Mouse (Mus musculus): ENCODE measurements around the gene Pdzk1. TPM values are rescaled to one million over a fixed set of nuclear protein-coding genes. Genes with fewer than 3 reads are reported as not detected.

Gene Pdzk1
- polyA plus RNA-seq, 1 experiment from 2014 or later: not detected

- Histone ChIP-seq H3K9me3 (no peaks in the 10 kb centered on the region), H3K36me3 (no peaks in the 10 kb centered on the region), H3K4me1 (0 out of 2 replicates have a peak, but pooled peaks cover 6% of the 10 kb centered on the region), H3K4me3 (no peak overlapping the region), H3K27me3 (no peaks in the 10 kb centered on the region), H3K4me2 (replicated peaks) (no peak overlapping the region), H3K9ac (no peak overlapping the region), H3K27ac (no peak overlapping the region)
- no peak for ATAC-seq (ENCODE audit: low FRiP score, low read depth)
- 93% methylated on average over 6 of the region's 6 CpGs for WGBS
Measured at GRCm38 (mm10) chr3:96845191-96845590, 16.1 kb downstream of the Pdzk1 start.

GRCm38 (mm10) chr3:96845806-96846205 lies 16.7 kb downstream of the Pdzk1 start:
- no peak for ATAC-seq (ENCODE audit: low FRiP score, low read depth)
- no peak overlapping the region for H3K4me2 ChIP-seq (replicated peaks)
- H3K9me3 ChIP-seq: no peaks in the 10 kb centered on the region
- H3K4me3 ChIP-seq: no peak overlapping the region
- no peaks in the 10 kb centered on the region for H3K36me3 ChIP-seq
- 0 out of 2 replicates have a peak, but pooled peaks cover 6% of the 10 kb centered on the region for H3K4me1 ChIP-seq
- no peaks in the 10 kb centered on the region for H3K27me3 ChIP-seq
- 88% methylated on average over 9 of the region's 9 CpGs for WGBS
- H3K27ac ChIP-seq: no peak overlapping the region
- H3K9ac ChIP-seq: no peak overlapping the region

- no peak overlapping the region for H3K4me2 ChIP-seq (replicated peaks)
- H3K9me3 ChIP-seq: no peaks in the 10 kb centered on the region
- H3K4me3 ChIP-seq: no peak overlapping the region
- H3K27me3 ChIP-seq: no peaks in the 10 kb centered on the region
- H3K36me3 ChIP-seq: no peaks in the 10 kb centered on the region
- WGBS: 89% methylated on average over 12 of the region's 12 CpGs
- H3K27ac ChIP-seq: no peak overlapping the region
- no peak for ATAC-seq (ENCODE audit: low FRiP score, low read depth)
- H3K9ac ChIP-seq: no peak overlapping the region
- 0 out of 2 replicates have a peak, but pooled peaks cover 6% of the 10 kb centered on the region for H3K4me1 ChIP-seq
Measured at GRCm38 (mm10) chr3:96846985-96847384, 17.9 kb downstream of the Pdzk1 start.

GRCm38 (mm10) chr3:96847661-96848060 lies 18.6 kb downstream of the Pdzk1 start:
- 17% methylated on average over 6 of the region's 6 CpGs for WGBS

GRCm38 (mm10) chr3:96848470-96848869 lies 19.4 kb downstream of the Pdzk1 start:
- WGBS: 80% methylated on average over 7 of the region's 8 CpGs

More at GRCm38 (mm10) chr3:96847661-96848060, 18.6 kb downstream of the Pdzk1 start:
- Histone ChIP-seq H3K36me3 (no peaks in the 10 kb centered on the region), H3K4me1 (0 out of 2 replicates have a peak, but pooled peaks cover 6% of the 10 kb centered on the region), H3K27ac (no peak overlapping the region), H3K9me3 (no peaks in the 10 kb centered on the region), H3K27me3 (no peaks in the 10 kb centered on the region), H3K9ac (no peak overlapping the region), H3K4me2 (replicated peaks) (no peak overlapping the region), H3K4me3 (no peak overlapping the region)
- no peak for ATAC-seq (ENCODE audit: low FRiP score, low read depth)

GRCm38 (mm10) chr3:96849168-96849727 lies 20.2 kb downstream of the Pdzk1 start:
- Histone ChIP-seq H3K4me1 (0 out of 2 replicates have a peak, but pooled peaks cover 6% of the 10 kb centered on the region), H3K9ac (no peak overlapping the region), H3K4me3 (no peak overlapping the region), H3K36me3 (no peaks in the 10 kb centered on the region), H3K27me3 (no peaks in the 10 kb centered on the region), H3K27ac (no peak overlapping the region), H3K9me3 (no peaks in the 10 kb centered on the region), H3K4me2 (replicated peaks) (no peak overlapping the region)
- WGBS: 82% methylated on average over 2 of the region's 2 CpGs
- no peak for ATAC-seq (ENCODE audit: low FRiP score, low read depth)

More at GRCm38 (mm10) chr3:96848470-96848869, 19.4 kb downstream of the Pdzk1 start:
- no peak overlapping the region for H3K27ac ChIP-seq
- no peaks in the 10 kb centered on the region for H3K9me3 ChIP-seq
- ATAC-seq (ENCODE audit: low FRiP score, low read depth): no peak
- H3K4me3 ChIP-seq: no peak overlapping the region
- no peak overlapping the region for H3K4me2 ChIP-seq (replicated peaks)
- no peaks in the 10 kb centered on the region for H3K27me3 ChIP-seq
- H3K9ac ChIP-seq: no peak overlapping the region
- no peaks in the 10 kb centered on the region for H3K36me3 ChIP-seq
- 0 out of 2 replicates have a peak, but pooled peaks cover 6% of the 10 kb centered on the region for H3K4me1 ChIP-seq

- 0 out of 2 replicates have a peak, but pooled peaks cover 3% of the 10 kb centered on the region for H3K4me1 ChIP-seq
- H3K36me3 ChIP-seq: no peaks in the 10 kb centered on the region
- no peak overlapping the region for H3K9ac ChIP-seq
- WGBS: 78% methylated on average over 6 of the region's 6 CpGs
- H3K4me3 ChIP-seq: no peak overlapping the region
- no peaks in the 10 kb centered on the region for H3K27me3 ChIP-seq
- no peak overlapping the region for H3K4me2 ChIP-seq (replicated peaks)
- H3K9me3 ChIP-seq: no peaks in the 10 kb centered on the region
- no peak for ATAC-seq (ENCODE audit: low FRiP score, low read depth)
- H3K27ac ChIP-seq: no peak overlapping the region
Measured at GRCm38 (mm10) chr3:96852561-96852960, 23.5 kb downstream of the Pdzk1 start.

- H3K9me3 ChIP-seq: no peaks in the 10 kb centered on the region
- H3K4me2 ChIP-seq (replicated peaks): no peak overlapping the region
- no peak overlapping the region for H3K4me3 ChIP-seq
- no peak overlapping the region for H3K9ac ChIP-seq
- no peaks in the 10 kb centered on the region for H3K27me3 ChIP-seq
- no peaks in the 10 kb centered on the region for H3K36me3 ChIP-seq
- WGBS: 90% methylated on average over 4 of the region's 4 CpGs
- ATAC-seq (ENCODE audit: low FRiP score, low read depth): no peak
- no peak overlapping the region for H3K27ac ChIP-seq
- no peaks in the 10 kb centered on the region for H3K4me1 ChIP-seq
Measured at GRCm38 (mm10) chr3:96854376-96854775, 25.3 kb downstream of the Pdzk1 start.

- H3K9me3 ChIP-seq: no peaks in the 10 kb centered on the region
- H3K4me1 ChIP-seq: no peaks in the 10 kb centered on the region
- no peak overlapping the region for H3K4me3 ChIP-seq
- H3K36me3 ChIP-seq: no peaks in the 10 kb centered on the region
- no peak overlapping the region for H3K9ac ChIP-seq
- no peaks in the 10 kb centered on the region for H3K27me3 ChIP-seq
- 66% methylated on average over 3 of the region's 3 CpGs for whole genome bisulfite sequencing
- no peak overlapping the region for H3K4me2 ChIP-seq (replicated peaks)
- no peak overlapping the region for H3K27ac ChIP-seq
- ATAC-seq (ENCODE audit: low FRiP score, low read depth): no peak
Measured at GRCm38 (mm10) chr3:96855833-96856232, 26.7 kb downstream of the Pdzk1 start.

- no peak overlapping the region for H3K9ac ChIP-seq
- no peaks in the 10 kb centered on the region for H3K9me3 ChIP-seq
- H3K27ac ChIP-seq: no peak overlapping the region
- no peaks in the 10 kb centered on the region for H3K27me3 ChIP-seq
- H3K4me1 ChIP-seq: no peaks in the 10 kb centered on the region
- no peak for ATAC-seq (ENCODE audit: low FRiP score, low read depth)
- 83% methylated on average over 5 of the region's 5 CpGs for WGBS
- no peaks in the 10 kb centered on the region for H3K36me3 ChIP-seq
- no peak overlapping the region for H3K4me2 ChIP-seq (replicated peaks)
- no peak overlapping the region for H3K4me3 ChIP-seq
Measured at GRCm38 (mm10) chr3:96860498-96860897, 31.4 kb downstream of the Pdzk1 start.

- Histone ChIP-seq H3K4me1 (no peaks in the 10 kb centered on the region), H3K27ac (no peak overlapping the region), H3K9ac (no peak overlapping the region), H3K27me3 (no peaks in the 10 kb centered on the region), H3K9me3 (no peaks in the 10 kb centered on the region), H3K4me3 (no peak overlapping the region), H3K4me2 (replicated peaks) (no peak overlapping the region), H3K36me3 (peaks cover 48% of the 10 kb centered on the region)
- ATAC-seq (ENCODE audit: low FRiP score, low read depth): no peak
- WGBS: 90% methylated on average over 3 of the region's 3 CpGs
Measured at GRCm38 (mm10) chr3:96867863-96868262, 38.8 kb downstream of the Pdzk1 start.

- ATAC-seq (ENCODE audit: low FRiP score, low read depth): no peak
- 90% methylated on average over 8 of the region's 8 CpGs for WGBS
Measured at GRCm38 (mm10) chr3:96868566-96868965, 39.5 kb downstream of the Pdzk1 start.

GRCm38 (mm10) chr3:96869091-96869490 lies 40.0 kb downstream of the Pdzk1 start:
- Histone ChIP-seq H3K9ac (no peak overlapping the region), H3K9me3 (no peaks in the 10 kb centered on the region), H3K27ac (no peak overlapping the region), H3K4me1 (no peaks in the 10 kb centered on the region), H3K4me2 (replicated peaks) (no peak overlapping the region), H3K36me3 (peaks cover 59% of the 10 kb centered on the region), H3K27me3 (no peaks in the 10 kb centered on the region), H3K4me3 (no peak overlapping the region)
- ATAC-seq (ENCODE audit: low FRiP score, low read depth): no peak
- 90% methylated on average over 7 of the region's 7 CpGs for WGBS

More at GRCm38 (mm10) chr3:96868566-96868965, 39.5 kb downstream of the Pdzk1 start:
- H3K9ac ChIP-seq: no peak overlapping the region
- no peak overlapping the region for H3K4me3 ChIP-seq
- H3K36me3 ChIP-seq: peaks cover 55% of the 10 kb centered on the region
- no peaks in the 10 kb centered on the region for H3K27me3 ChIP-seq
- H3K4me2 ChIP-seq (replicated peaks): no peak overlapping the region
- H3K4me1 ChIP-seq: no peaks in the 10 kb centered on the region
- H3K27ac ChIP-seq: no peak overlapping the region
- no peaks in the 10 kb centered on the region for H3K9me3 ChIP-seq

Measured in limb, embryonic 13.5 days (tissue).